ENCODE assay signal across 24 mouse cellular contexts in genomic region chr4:139144577-139144976, GRCm38 (mm10). TPM values are rescaled to one million over a fixed set of nuclear protein-coding genes. Genes with fewer than 3 reads are reported as not detected.
DNase-seq lines count a peak whose midpoint lies in the region; ATAC-seq and TF ChIP-seq lines count a peak whose summit lies in the region.
"Had no signal": no experiment of that assay in that cellular context is flagged by ENCODE, and none has a peak within 500 bp of the region (broad histone marks: within the 10 kb centered on the region; RNA-seq: fewer than 3 reads in every experiment).

No protein-coding gene starts in this region.

- ATAC-seq in limb, embryonic 12.5 days (ENCODE audit: insufficient number of reproducible peaks, insufficient read depth, low FRiP score, low TSS enrichment, low read depth) = no peak
- no peak for ATAC-seq in embryonic facial prominence, embryonic 11.5 days (replicated peaks; ENCODE audit: insufficient number of reproducible peaks, low FRiP score, low TSS enrichment, low read depth)
- ATAC-seq: activated CD4-positive, CD25-positive, alpha-beta regulatory T cell, adult 4 months; CD4-positive, CD25-positive, alpha-beta regulatory T cell, adult 4 months; forebrain, embryonic 15.5 days; hindbrain, embryonic 16.5 days; intestine, embryonic 15.5 days had no signal

- H3K9ac ChIP-seq in limb, embryonic 12.5 days (replicated peaks) = no peak overlapping the region
- H3K9ac ChIP-seq in embryonic facial prominence, embryonic 11.5 days (replicated peaks; ENCODE audit: low read length) = no peak overlapping the region
- H3K9ac ChIP-seq: forebrain, embryonic 15.5 days; intestine, embryonic 15.5 days; liver, embryonic 15.5 days; lung, embryonic 14.5 days; neural tube, embryonic 13.5 days had no signal

- 26% methylated on average over 4 of the region's 4 CpGs for WGBS in limb, embryonic 12.5 days
- WGBS in limb, embryonic 10.5 days = 47% methylated on average over 4 of the region's 4 CpGs
- WGBS in embryonic facial prominence, embryonic 11.5 days = 42% methylated on average over 4 of the region's 4 CpGs

- H3K27me3 ChIP-seq in limb, embryonic 12.5 days = no peaks in the 10 kb centered on the region
- H3K27me3 ChIP-seq in limb, embryonic 10.5 days (ENCODE audit: low read depth, poor library complexity, severe bottlenecking) = no peaks in the 10 kb centered on the region
- H3K27me3 ChIP-seq in embryonic facial prominence, embryonic 11.5 days (ENCODE audit: control insufficient read depth, insufficient read depth, low read length) = no peaks in the 10 kb centered on the region
- H3K27me3 ChIP-seq: forebrain, embryonic 15.5 days; intestine, embryonic 15.5 days; liver, embryonic 15.5 days; neural tube, embryonic 13.5 days had no signal

- no peak overlapping the region for H3K4me3 ChIP-seq in limb, embryonic 12.5 days (replicated peaks)
- H3K4me3 ChIP-seq in limb, embryonic 10.5 days = no peak overlapping the region
- H3K4me3 ChIP-seq in embryonic facial prominence, embryonic 11.5 days (ENCODE audit: low read depth, low read length) = no peak overlapping the region
- H3K4me3 ChIP-seq: forebrain, embryonic 15.5 days; intestine, embryonic 15.5 days; liver, embryonic 15.5 days; neural tube, embryonic 13.5 days had no signal

- no peaks in the 10 kb centered on the region for H3K36me3 ChIP-seq in limb, embryonic 12.5 days
- H3K36me3 ChIP-seq in limb, embryonic 10.5 days = no peaks in the 10 kb centered on the region
- no peaks in the 10 kb centered on the region for H3K36me3 ChIP-seq in embryonic facial prominence, embryonic 11.5 days (replicated peaks; ENCODE audit: control insufficient read depth, insufficient read depth, low read depth, low read length)
- H3K36me3 ChIP-seq: forebrain, embryonic 15.5 days; intestine, embryonic 15.5 days; liver, embryonic 15.5 days; neural tube, embryonic 13.5 days had no signal

- 0 out of 2 replicates have a peak overlapping the region, but pooled peaks have one; percentile 7 for H3K27ac ChIP-seq in limb, embryonic 12.5 days
- no peak overlapping the region for H3K27ac ChIP-seq in limb, embryonic 10.5 days
- no peak overlapping the region for H3K27ac ChIP-seq in embryonic facial prominence, embryonic 11.5 days (replicated peaks; ENCODE audit: low read depth, low read length)
- H3K27ac ChIP-seq: forebrain, embryonic 15.5 days; intestine, embryonic 15.5 days; kidney, postnatal 0 days; liver, embryonic 15.5 days; neural tube, embryonic 13.5 days; stomach, postnatal 0 days had no signal

- peaks cover 16% of the 10 kb centered on the region for H3K9me3 ChIP-seq in limb, embryonic 12.5 days
- peaks cover 9% of the 10 kb centered on the region for H3K9me3 ChIP-seq in limb, embryonic 10.5 days (replicated peaks)
- peaks cover 7% of the 10 kb centered on the region; the same call in 1 of the 2 replicates for H3K9me3 ChIP-seq in embryonic facial prominence, embryonic 11.5 days (replicated peaks; ENCODE audit: control insufficient read depth, low read length)
- H3K9me3 ChIP-seq: intestine, embryonic 15.5 days; liver, embryonic 15.5 days had no signal

- TF ChIP-seq POLR2A in brain, embryonic 14.5 days (IDR thresholded peaks at IDR 0.05; ENCODE audit: borderline replicate concordance, extremely low read depth, insufficient read depth, insufficient read length, poor library complexity, severe bottlenecking) = no peak

- no peak overlapping the region for H3K4me2 ChIP-seq in limb, embryonic 12.5 days
- H3K4me2 ChIP-seq in embryonic facial prominence, embryonic 11.5 days (ENCODE audit: low read depth, low read length) = no peak overlapping the region
- H3K4me2 ChIP-seq: forebrain, embryonic 15.5 days; intestine, embryonic 15.5 days; liver, embryonic 15.5 days; lung, embryonic 14.5 days; neural tube, embryonic 13.5 days had no signal

- no peak for TF ChIP-seq CTCF in brain, embryonic 14.5 days (IDR thresholded peaks at IDR 0.05; ENCODE audit: borderline replicate concordance, extremely low read depth, insufficient read depth, insufficient read length)

- peaks cover 15% of the 10 kb centered on the region for H3K4me1 ChIP-seq in limb, embryonic 12.5 days (replicated peaks)
- H3K4me1 ChIP-seq in limb, embryonic 10.5 days = peaks cover 22% of the 10 kb centered on the region
- H3K4me1 ChIP-seq in embryonic facial prominence, embryonic 11.5 days (ENCODE audit: control insufficient read depth, insufficient read depth, low read length) = no peaks in the 10 kb centered on the region
- H3K4me1 ChIP-seq: forebrain, embryonic 15.5 days; liver, embryonic 15.5 days; neural tube, embryonic 13.5 days had no signal

- DNase-seq in limb, embryonic 10.5 days (ENCODE audit: low spot score) = no peak
- DNase-seq in brain, embryonic 14.5 days (ENCODE audit: low read depth) = peak; percentile 39
- peak; percentile 82 for DNase-seq in embryonic facial prominence, embryonic 11.5 days (ENCODE audit: low spot score)
- DNase-seq in layer of hippocampus, postnatal 36 days = no peak
- DNase-seq in adipocyte (ENCODE audit: low spot score) = no peak
- DNase-seq in thymus, postnatal 36 days = no peak
- DNase-seq: adrenal gland, postnatal 10 days; cerebellum, adult 11 months; cerebellum, adult 9-10 months; heart, postnatal 14 days; lung, postnatal 14 days; thymus, adult 18-20 months had no signal

RNA-seq across cellular contexts. Expression of gene Minos1, which starts 13.7 kb away (rescaled TPM):
- 476 and 492 TPM in 2 replicates for polyA plus RNA-seq in limb, embryonic 12.5 days (2016; fragmentation: Nextera tagmentation; extraction: Ambion mirVana)
- 393 and 402 TPM in 2 replicates for polyA plus RNA-seq in limb, embryonic 10.5 days (2016; fragmentation: Nextera tagmentation; extraction: Ambion mirVana)
- polyA plus RNA-seq in brain, embryonic 14.5 days (2012; rRNA removed) = 115 and 144 TPM in 2 replicates
- 492 and 522 TPM in 2 replicates for polyA plus RNA-seq in embryonic facial prominence, embryonic 11.5 days (2014; fragmentation: Nextera tagmentation; extraction: Ambion mirVana)
- total RNA-seq in layer of hippocampus, postnatal 36 days (2021) = 100 to 1,000 TPM; 198 to 212 TPM

RNA-seq across cellular contexts. Expression of gene Capzb, which starts 48.1 kb away (rescaled TPM):
- polyA plus RNA-seq in limb, embryonic 12.5 days (2016; fragmentation: Nextera tagmentation; extraction: Ambion mirVana) = 386 and 390 TPM in 2 replicates
- polyA plus RNA-seq in limb, embryonic 10.5 days (2016; fragmentation: Nextera tagmentation; extraction: Ambion mirVana) = 385 and 390 TPM in 2 replicates
- 138 and 186 TPM in 2 replicates for polyA plus RNA-seq in brain, embryonic 14.5 days (2012; rRNA removed)
- 314 and 316 TPM in 2 replicates for polyA plus RNA-seq in embryonic facial prominence, embryonic 11.5 days (2014; fragmentation: Nextera tagmentation; extraction: Ambion mirVana)
- total RNA-seq in layer of hippocampus, postnatal 36 days (2021) = 100 to 1,000 TPM; 417 to 423 TPM

RNA-seq across cellular contexts. Expression of gene Nbl1, which starts 51.8 kb away (rescaled TPM):
- polyA plus RNA-seq in limb, embryonic 12.5 days (2016; fragmentation: Nextera tagmentation; extraction: Ambion mirVana) = 141 and 152 TPM in 2 replicates
- polyA plus RNA-seq in limb, embryonic 10.5 days (2016; fragmentation: Nextera tagmentation; extraction: Ambion mirVana) = 12.5 and 28.7 TPM in 2 replicates
- polyA plus RNA-seq in brain, embryonic 14.5 days (2012; rRNA removed) = 33.8 and 35.8 TPM in 2 replicates
- polyA plus RNA-seq in embryonic facial prominence, embryonic 11.5 days (2014; fragmentation: Nextera tagmentation; extraction: Ambion mirVana) = 91.6 and 106 TPM in 2 replicates
- total RNA-seq in layer of hippocampus, postnatal 36 days (2021) = 10 to 100 TPM; 77.2 to 86.8 TPM
- total RNA-seq: granulocyte monocyte progenitor cell, adult 5-6 weeks had no signal

Comparison
In these comparisons a context has a peak if more than half of its experiments do, and no peak if none do; other contexts are left out.
1. DNase-seq: peak in brain, embryonic 14.5 days (single experiment) and embryonic facial prominence, embryonic 11.5 days (single experiment); none in limb, embryonic 10.5 days (single experiment), layer of hippocampus, postnatal 36 days (0 of 2), adipocyte (single experiment) and thymus, postnatal 36 days (0 of 2).